Mouse (Mus musculus) neutrophil, adult 5-6 weeks (primary cell): ENCODE results near the gene Adamts17. TPM values are rescaled to one million over a fixed set of nuclear protein-coding genes. Genes with fewer than 3 reads are reported as not detected.
A peak's percentile ranks its signal among the peaks of the same experiment; 100 is the strongest.

ENCODE experiments used
- ATAC-seq: fragments of 151-379, 151-347 bp; 2 replicates; pipeline ENCODE4 v1.8.0; 2017; ENCODE audit warnings: mild to moderate bottlenecking, moderate TSS enrichment; ENCODE audit not compliant: insufficient number of reproducible peaks, poor library complexity, low FRiP score, severe bottlenecking; ENCODE audit errors: extremely low read depth
- total RNA-seq: library from RNA; stranded (forward); fragments of 200-1000 nt; gene quantifications from 2 replicates; pipeline ENCODE4 v1.2.3, GENCODE M21; 2017

The Adamts17 gene
- total RNA-seq, 1 experiment from 2014 or later: not detected

DNA sequence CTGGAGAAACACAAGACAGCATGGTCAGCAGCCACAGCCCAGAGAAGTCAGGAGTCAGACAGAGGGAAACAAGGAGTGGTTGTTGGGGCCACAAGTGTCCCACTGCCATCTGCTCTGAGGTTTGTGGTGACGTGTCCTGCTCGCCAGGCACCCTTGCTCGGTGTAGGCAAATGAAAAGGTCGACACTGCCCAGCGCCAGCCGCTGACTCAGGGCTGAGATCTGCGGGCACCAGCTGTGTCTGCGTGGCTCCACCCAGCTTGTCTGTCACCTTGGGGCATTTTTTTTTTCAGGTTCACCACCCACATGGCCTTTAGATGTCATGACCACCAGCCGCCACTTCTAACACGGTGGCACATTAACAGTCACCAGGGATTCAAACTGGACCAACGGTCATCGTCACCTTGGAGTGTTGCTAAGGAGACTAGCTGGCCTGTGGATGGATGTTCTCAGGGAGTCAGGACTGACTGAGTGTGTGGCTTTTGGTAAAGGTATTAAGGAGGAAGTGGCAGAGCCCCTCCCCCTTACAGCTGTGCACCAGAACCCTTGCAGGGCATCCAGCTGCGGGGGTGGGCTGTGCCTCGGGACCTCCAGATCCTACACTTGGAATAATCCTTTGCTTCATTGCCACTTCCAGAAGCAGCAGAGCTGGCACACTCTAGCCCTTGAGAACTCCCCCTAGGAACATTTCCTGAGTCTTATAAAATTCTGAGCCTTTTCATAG is 273.1 kb downstream of the Adamts17 start:
- ATAC-seq: peak; percentile 11; the same call in 1 of the 2 replicates

DNA sequence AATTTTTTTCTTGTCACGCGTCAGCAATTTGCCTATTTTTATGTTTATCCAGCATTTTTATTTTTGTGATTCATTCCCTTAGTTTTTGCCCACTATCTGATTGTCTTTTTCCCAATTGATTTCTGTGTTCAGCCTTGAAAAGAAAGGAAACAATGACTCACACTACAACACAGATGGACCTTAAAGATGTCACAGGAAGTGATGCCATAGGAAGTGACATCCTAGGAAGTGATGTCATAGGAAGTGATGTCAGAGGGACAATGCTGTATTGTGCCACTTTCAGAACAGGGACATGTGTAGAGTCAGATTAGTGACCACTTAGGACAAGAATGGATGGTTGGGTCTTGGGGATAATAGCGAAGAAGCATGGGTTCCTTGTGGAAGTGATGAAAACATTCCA is 274.5 kb downstream of the Adamts17 start:
- ATAC-seq: no peak

DNA sequence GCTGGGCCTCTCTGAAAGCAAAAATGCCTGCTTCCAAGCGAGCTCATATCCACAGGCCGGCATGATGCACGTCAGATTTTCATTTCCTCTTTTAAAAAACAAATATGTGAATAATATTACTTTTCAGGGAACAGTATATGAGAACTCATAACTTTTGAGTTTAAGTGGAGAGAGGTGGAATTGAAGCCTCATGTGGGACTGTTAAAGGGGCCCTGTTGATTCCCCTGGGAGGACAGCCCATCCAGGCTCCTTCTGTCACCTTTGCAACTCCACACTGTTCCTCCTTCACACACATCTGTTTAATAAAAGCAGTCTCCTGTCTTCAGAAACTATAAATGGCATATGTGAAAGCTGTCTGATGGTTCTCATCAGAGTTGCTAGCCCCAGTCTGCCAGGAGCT is 275.5 kb downstream of the Adamts17 start:
- ATAC-seq: no peak

DNA sequence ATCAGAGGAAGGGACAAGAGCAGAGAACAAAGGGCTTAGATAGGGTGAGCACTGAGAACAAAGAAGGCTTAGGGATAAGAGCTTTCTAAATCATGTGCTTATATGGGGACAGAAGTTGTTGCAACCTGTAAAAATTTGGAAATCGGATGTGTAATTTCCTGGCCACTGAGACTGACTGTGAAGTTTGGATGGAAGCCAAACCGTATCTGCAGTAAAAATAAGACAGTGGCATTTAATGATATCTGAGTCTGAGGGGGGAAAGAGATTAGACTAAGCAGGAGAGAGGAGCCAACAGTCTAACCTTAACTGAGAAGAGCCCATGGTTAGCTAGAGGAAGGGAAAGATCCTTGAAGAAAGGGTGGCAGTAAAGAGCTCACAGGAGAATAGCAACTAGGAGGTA is 295.6 kb downstream of the Adamts17 start:
- no peak for ATAC-seq

DNA sequence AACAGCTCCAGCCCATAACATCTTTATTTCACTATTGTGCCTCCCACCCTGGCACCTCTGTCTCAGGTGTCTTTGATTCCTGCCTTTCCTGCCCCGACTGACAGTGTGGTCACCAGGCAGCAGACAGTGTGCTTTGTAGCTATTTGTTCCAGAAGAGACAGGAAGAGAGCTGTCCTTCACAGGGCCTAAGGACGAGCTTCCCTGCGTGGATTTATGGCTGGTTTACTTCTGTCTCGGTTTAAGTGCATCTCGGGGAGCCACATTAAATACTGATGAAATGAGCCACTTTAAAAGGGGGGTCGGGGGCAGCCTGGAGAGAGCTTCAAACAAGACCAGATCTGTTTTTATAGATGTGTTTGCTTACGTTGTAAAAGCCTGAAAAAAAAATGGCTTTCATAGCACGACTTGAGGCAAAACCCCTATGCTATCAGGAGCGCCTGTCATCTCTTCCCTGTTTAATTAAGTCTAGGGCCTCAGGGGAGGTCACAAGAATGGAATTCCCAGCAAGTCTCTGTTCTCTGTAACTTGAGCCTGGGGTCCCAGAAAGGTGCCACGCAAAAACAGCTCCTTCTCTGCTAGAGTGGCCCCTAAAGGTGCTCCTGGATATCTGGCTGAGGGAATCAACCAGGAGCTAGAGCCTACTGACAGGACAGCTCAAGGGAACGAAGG is 302.9 kb downstream of the Adamts17 start:
- no peak for ATAC-seq

DNA sequence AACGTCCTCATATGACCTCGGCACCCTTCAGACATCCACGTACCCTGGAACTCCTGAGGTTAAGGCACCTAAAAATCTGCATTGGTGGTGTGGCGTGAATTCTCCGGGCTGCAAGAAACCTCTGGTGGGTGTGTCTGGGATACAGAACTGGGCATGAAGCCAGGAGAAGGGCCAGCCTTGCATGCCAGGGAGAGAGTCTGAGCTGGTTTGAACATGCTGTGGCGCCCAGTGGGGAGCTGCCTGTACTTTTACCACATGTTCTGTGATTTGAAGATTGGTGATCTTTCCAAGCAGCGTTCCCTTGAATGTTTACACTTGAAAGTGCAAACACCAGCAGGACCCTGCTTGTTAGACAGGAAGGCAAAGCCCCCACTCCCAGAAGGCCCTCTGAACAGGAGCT is 306.2 kb downstream of the Adamts17 start:
- ATAC-seq: no peak

DNA sequence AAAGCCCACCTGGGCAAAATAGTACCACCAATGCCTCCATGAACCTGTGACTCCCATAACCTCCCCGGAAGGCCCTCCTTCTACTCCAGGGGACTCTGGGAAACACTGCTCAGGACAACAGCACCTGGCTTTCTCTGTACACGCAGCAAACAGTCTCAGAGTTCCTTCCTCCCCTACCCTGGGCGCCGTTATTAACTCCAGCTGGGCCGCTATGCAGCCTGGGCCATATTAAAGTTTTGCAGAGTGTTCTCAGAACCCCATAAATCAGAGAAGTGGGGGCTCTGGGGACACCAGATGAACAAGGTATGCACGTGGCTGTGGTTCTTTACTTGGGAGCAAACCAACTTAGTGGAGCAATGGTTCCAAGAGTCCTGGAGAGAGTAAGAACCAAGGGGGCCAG is 306.6 kb downstream of the Adamts17 start:
- ATAC-seq: no peak

DNA sequence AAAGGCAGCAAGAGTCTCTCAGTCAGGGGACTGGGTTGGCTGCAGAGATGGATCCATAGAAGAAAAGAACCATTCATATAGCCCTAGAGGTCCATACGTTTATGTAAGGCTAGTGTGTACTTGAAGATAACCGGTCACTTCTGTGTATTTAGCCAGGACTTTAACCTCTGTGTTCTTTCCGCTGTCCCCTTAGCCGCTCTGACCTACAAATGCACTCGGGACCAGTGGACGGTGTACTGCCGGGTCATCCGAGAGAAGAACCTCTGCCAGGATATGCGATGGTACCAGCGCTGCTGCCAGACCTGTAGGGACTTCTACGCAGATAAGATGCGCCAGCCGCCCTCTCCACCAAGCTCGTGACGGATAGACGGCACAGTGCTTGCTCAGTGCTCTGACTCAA is 310.2 kb downstream of the Adamts17 start:
- no peak for ATAC-seq

DNA sequence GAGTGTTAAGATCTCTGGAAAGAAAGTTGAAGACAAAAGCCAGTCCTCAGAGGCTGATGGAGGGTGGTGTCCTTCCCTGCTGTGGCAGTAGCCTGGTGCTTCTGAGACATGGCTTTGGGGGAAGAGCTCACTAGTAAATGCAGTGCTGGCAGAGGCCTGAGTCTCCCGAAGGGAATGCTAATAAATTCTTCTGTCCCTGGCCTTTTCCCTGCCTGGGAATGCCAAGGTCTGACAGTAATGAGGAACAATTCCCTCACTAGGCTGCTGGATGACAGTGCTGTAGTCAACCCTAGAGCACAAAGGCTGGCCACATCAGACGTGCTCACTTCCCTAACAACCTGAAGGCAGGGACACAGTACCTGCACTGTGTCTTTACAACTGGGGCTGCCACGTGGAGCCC is 313.1 kb downstream of the Adamts17 start:
- ATAC-seq: no peak

DNA sequence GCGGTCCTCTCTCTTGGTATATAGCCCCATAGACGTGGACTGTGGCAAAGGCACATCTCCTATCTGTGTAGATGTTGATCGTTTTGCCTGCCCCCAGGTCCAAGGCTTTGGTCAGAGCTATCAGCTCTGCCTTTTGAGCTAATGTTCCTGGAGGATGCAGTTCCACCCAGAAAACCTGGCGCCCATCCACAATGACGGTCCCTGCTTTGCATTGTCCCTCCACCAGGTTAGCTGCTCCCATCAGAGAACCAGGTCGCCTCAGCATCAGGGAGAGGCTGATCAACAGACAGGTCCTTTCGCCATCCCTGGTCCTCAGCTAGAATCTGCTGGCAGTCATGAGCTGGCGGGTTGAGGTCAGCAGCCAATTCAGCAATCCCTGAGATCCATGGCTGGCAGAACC is 322.6 kb downstream of the Adamts17 start:
- ATAC-seq: no peak

DNA sequence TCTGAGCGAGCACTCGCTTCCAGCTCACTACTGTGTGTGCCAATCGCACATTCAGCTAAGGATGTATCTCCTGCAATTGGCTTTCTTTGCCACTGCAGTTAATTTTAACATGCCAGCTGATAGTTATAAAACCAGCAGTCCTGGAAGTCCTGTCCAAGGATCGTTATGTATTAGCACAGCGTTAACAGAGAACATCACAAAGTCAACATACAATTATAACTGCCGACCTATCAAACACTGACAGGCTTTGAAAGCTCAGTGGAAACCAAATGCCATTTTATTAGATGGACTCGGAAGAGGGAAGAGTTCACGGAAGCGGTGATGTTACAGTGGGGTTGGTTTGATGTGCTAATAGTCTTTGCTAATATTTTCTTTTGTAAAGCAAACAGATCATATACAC is 328.8 kb downstream of the Adamts17 start:
- ATAC-seq: no peak

DNA sequence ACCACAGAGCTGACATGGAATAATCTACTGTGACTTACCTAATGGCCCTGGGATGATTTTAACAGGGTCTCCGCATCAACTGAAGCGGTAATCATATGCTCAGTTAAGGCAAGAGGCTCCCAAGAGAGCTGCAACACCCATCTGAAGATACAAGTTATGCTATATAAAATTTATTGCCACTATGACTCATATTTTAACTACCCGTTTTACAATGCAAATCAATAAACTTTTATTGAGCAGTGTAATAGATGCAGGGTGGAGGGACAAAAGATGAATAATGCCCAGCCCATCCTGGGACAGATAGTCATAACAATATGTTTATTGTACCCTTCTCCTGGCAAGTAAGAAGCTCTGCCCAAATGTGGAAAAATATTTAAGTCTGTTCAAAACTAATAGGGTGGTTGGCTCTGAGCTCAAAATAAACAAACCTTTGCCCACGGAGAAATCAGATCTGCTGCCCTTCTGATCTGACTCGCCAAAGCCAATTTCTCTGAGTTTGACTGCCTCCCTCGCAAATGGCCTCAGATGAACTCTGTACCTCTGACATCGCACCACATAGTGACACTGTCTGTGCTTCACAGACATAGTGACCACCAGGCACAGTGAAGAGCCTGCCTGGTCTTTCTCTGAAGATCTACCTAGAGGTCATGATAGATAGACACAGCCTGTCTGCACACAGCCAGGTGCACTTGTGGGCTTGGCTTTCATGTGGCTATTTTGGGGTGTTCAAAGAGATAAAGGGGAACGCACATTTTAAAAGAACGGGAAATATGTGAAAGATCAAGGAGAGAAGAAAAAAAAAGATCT is 329.4 kb downstream of the Adamts17 start:
- ATAC-seq: no peak

DNA sequence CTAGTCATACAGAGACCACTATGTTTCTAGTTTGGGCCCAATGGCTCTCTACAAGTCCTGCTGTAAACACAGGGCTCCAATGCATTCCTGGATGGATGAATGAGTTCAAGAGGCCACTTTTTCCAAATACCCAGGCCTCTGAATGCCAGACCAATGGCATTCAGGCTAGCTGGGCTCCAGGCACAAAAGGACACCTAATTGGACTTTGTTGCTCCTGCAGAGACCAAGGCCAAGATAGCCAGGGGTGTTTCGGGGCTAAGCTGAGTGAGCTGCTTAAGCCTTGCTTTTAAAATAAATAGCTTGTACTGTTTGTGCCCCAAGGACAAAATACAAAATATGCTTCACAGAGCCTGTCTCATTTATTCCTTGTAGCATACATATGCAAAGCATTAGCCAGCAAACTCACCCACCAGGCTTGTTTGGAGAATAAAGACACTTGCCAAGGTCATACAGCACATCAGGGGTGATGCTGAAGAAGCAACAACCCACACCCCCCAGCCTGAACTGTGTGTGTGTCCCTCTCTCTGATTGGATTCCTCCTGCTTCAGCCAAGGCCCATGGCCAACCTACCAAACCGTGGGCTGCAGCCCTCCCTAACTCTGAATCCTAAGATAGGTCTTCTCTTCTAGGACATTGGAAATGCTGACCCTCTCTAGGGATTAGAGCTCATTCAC is 334.1 kb downstream of the Adamts17 start:
- ATAC-seq: no peak

DNA sequence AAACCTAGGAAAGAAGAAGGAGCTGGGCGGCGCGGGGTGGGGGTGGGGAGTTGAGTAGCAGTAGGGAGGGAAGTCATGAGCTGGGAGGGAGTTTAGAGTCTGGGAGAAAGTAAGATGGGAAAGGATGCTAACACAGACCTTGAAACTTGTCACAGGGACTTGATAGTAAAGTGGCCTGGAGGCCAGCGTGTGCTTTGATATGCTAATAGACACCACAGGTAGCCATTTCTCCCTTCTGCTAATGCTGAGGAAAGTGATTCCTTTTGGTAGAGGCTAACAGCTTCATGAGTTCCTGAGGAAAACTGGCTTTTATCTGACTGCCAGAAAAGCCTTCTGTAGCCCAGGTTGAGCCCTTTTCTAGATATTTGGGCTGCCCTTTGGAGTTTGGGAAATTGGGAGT is 344.3 kb downstream of the Adamts17 start:
- no peak for ATAC-seq

DNA sequence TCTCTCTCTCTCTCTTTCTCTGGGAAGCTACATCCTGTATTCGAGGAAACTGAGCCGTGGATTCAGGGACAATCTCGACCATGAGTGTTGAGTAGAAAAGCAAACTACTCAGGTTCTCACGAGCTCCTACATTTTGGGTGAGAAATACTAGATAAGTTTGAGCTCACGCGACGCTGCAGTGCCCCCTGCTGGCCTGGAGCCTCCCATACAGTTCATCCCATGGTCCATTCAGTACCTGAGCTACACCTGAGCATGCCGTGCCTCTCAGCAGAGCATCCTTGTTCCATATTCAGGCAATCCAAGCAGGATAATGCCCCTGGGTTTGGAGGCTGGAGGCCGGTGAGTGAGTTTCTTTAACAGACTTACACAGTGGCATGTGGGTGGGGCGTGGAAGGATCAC is 359.9 kb downstream of the Adamts17 start:
- ATAC-seq: 0 out of 2 replicates have a peak, but pooled peaks have one; percentile 33

Other genes starting within 250 kb of the Adamts17 start
- gene Asb7, start 150.1 kb upstream of the Adamts17 start, total RNA-seq: 34.6 and 40.2 TPM in 2 replicates
- gene Lins1, start 149.8 kb upstream of the Adamts17 start, total RNA-seq: 19.7 and 22.0 TPM in 2 replicates
- gene Cers3, start 96.2 kb upstream of the Adamts17 start, total RNA-seq: 0.25 TPM in 1 of 2 replicates, not detected in the other